Mouse (Mus musculus): Measurements from ENCODE around the gene C1qb. TPM values are rescaled to one million over a fixed set of nuclear protein-coding genes. Genes with fewer than 3 reads are reported as not detected.

Gene C1qb
- polyA plus RNA-seq, 1 experiment from 2014 or later = 71.1 TPM

DNA sequence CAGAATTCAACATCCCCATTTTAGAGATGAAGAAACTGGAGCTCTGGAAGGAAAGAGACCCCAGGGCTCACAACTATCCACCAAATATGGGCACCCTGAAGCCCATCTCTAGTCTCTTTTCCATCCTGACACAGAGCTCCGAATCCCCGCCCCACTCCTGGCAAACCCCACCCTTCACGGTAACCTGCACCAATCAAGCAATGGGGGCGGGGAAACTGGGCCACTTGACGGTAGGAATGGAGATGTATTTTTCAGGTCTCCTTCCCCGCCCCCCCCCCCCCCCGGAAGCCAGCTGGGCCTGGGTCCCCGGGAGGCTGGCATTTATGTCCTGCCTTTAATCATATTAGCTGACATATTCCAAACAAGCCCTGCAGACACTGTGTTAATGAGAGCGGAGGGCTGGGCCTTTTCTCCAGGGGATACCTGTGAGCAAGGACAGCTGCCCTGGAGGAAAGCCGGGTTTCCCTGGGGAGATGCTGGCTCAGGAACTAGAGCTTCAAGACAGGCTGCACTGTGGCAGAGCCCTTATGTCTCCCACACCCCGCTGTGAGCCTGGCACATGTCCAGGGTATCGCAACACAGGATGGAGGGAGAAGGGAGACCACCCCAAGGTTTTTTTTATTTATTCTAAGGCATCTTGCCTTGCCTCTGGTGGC is 18.2 kb downstream of the C1qb start:
- H3K27me3 ChIP-seq (ENCODE audit: control insufficient read depth, insufficient read depth, low read length) = no peaks in the 10 kb centered on the region
- 5% methylated on average over 12 of the region's 12 CpGs for WGBS
- H3K4me1 ChIP-seq (ENCODE audit: control insufficient read depth, insufficient read depth, low read length) = peaks cover 12% of the 10 kb centered on the region
- no peak overlapping the region for H3K27ac ChIP-seq (ENCODE audit: low read length)
- H3K36me3 ChIP-seq (ENCODE audit: control insufficient read depth, insufficient read depth, low read length) = no peaks in the 10 kb centered on the region
- H3K9ac ChIP-seq (replicated peaks; ENCODE audit: low read depth, low read length) = no peak overlapping the region
- H3K4me2 ChIP-seq (replicated peaks; ENCODE audit: low read depth, low read length) = no peak overlapping the region
- no peaks in the 10 kb centered on the region for H3K9me3 ChIP-seq (ENCODE audit: control insufficient read depth, low read depth, low read length)
- peak; percentile 37; the same call in 1 of the 2 replicates for ATAC-seq (ENCODE audit: insufficient number of reproducible peaks, insufficient read depth, low FRiP score, low read depth)
- H3K4me3 ChIP-seq (ENCODE audit: low read depth, low read length) = no peak overlapping the region

DNA sequence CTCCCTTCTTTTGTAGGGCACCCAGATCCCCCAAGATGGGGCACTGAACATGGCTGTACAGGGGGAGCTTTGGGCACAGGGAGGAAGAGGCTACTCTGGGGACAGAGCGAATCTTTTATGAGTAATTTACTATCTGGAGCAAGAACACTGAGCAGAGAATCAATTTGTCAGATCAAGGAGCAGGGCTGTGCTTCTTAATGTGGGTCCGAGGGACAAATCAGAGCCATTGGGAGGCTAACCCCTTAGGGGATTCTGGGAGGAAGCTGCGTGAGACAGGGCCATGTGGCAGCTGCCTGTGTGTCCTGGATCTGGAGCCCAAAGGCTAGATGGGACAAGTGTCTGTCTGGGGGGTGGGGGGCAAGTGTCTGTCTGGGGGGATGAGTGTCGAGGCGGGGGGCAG is 20.5 kb downstream of the C1qb start:
- no peak for ATAC-seq (ENCODE audit: insufficient number of reproducible peaks, insufficient read depth, low FRiP score, low read depth)
- no peak overlapping the region for H3K4me2 ChIP-seq (replicated peaks; ENCODE audit: low read depth, low read length)
- H3K9me3 ChIP-seq (ENCODE audit: control insufficient read depth, low read depth, low read length) = no peaks in the 10 kb centered on the region
- no peaks in the 10 kb centered on the region for H3K36me3 ChIP-seq (ENCODE audit: control insufficient read depth, insufficient read depth, low read length)
- H3K27ac ChIP-seq (ENCODE audit: low read length) = no peak overlapping the region
- peaks cover 22% of the 10 kb centered on the region for H3K4me1 ChIP-seq (ENCODE audit: control insufficient read depth, insufficient read depth, low read length)
- H3K4me3 ChIP-seq (ENCODE audit: low read depth, low read length) = no peak overlapping the region
- 63% methylated on average over 5 of the region's 5 CpGs for WGBS
- no peak overlapping the region for H3K9ac ChIP-seq (replicated peaks; ENCODE audit: low read depth, low read length)
- H3K27me3 ChIP-seq (ENCODE audit: control insufficient read depth, insufficient read depth, low read length) = no peaks in the 10 kb centered on the region

DNA sequence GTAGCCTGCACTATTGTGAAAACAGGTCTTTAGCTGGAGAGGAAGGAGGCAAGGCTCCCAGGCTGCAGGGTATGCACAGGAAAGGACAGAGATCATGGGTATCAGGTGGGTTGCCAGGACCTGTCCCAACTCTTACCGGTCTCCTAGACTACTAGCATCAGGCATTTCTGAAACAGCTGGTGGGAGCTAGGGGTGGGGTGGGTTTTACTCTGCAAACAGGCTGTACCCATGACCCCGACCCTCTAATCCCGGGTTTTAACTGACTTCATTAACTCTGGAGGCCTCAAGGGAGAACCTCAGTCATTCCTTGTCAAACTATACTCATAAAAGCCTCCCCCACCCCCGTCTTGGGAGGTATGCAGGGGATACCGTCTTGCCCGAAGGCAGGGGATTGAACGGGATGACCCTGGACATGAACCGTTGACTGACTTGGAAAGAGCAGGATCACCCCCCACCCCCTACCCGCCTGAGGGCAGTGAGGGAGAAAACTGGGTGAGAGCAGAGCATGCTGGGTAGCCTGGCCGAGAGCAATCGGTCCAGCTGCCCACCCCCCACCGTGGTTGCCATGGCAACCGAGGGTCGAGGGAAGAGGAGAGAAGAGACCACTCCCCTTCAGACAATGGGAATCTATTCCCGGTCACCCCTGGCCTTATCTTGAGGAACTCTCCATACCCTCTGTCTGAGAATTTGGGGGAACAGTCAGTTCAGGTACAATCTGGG is 21.1 kb downstream of the C1qb start:
- Histone ChIP-seq H3K4me3 (ENCODE audit: low read depth, low read length) (no peak overlapping the region), H3K9me3 (ENCODE audit: control insufficient read depth, low read depth, low read length) (no peaks in the 10 kb centered on the region), H3K4me1 (ENCODE audit: control insufficient read depth, insufficient read depth, low read length) (peaks cover 22% of the 10 kb centered on the region), H3K36me3 (ENCODE audit: control insufficient read depth, insufficient read depth, low read length) (no peaks in the 10 kb centered on the region), H3K27me3 (ENCODE audit: control insufficient read depth, insufficient read depth, low read length) (no peaks in the 10 kb centered on the region), H3K4me2 (replicated peaks; ENCODE audit: low read depth, low read length) (no peak overlapping the region), H3K9ac (replicated peaks; ENCODE audit: low read depth, low read length) (no peak overlapping the region), H3K27ac (ENCODE audit: low read length) (no peak overlapping the region)
- ATAC-seq (ENCODE audit: insufficient number of reproducible peaks, insufficient read depth, low FRiP score, low read depth) = no peak
- 9% methylated on average over 15 of the region's 15 CpGs for WGBS

DNA sequence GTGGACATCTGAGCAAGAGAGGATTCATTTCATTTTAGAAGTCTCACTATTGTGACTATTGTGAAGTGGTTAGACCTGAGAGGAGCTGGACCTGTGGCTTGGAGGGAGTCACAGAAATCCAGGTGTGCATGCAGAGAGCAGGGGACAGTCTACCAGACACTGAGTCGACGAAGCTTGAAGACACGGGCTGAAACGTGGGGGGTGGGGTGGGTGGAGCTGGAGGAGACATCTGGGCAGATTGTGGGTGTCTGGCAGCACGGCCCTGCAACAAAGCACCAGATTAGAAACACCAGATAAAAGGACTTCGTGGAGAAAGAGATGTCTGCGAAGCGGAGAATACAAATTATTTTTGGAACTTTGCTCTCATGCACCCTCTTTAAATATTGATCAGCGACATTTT is 22.5 kb downstream of the C1qb start:
- Histone ChIP-seq H3K9me3 (ENCODE audit: control insufficient read depth, low read depth, low read length) (no peaks in the 10 kb centered on the region), H3K4me2 (replicated peaks; ENCODE audit: low read depth, low read length) (no peak overlapping the region), H3K4me3 (ENCODE audit: low read depth, low read length) (no peak overlapping the region), H3K9ac (replicated peaks; ENCODE audit: low read depth, low read length) (no peak overlapping the region), H3K27ac (ENCODE audit: low read length) (no peak overlapping the region), H3K36me3 (ENCODE audit: control insufficient read depth, insufficient read depth, low read length) (no peaks in the 10 kb centered on the region), H3K27me3 (ENCODE audit: control insufficient read depth, insufficient read depth, low read length) (no peaks in the 10 kb centered on the region), H3K4me1 (ENCODE audit: control insufficient read depth, insufficient read depth, low read length) (peaks cover 22% of the 10 kb centered on the region)
- 57% methylated on average over 9 of the region's 9 CpGs for WGBS
- ATAC-seq (ENCODE audit: insufficient number of reproducible peaks, insufficient read depth, low FRiP score, low read depth) = no peak

DNA sequence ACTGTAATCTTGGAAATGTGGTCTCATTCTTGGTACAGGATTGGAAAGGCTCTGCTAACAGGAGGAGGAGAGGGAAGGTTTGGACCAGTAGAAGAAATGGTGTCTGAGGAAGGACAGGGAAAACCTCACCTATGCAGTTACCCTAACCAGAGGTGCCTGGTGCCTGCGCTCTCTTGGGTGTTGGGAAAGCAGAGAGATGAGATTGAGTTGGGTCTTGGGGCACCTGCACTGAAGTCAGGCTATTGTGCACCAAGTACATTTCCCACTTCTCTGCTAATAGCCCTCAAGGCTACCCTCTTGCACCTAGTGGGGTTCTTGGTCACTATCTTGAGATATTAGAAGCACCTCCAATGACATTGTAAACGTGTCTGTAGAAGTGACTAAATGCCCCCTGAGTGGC is 23.6 kb downstream of the C1qb start:
- Histone ChIP-seq H3K36me3 (ENCODE audit: control insufficient read depth, insufficient read depth, low read length) (no peaks in the 10 kb centered on the region), H3K9ac (replicated peaks; ENCODE audit: low read depth, low read length) (no peak overlapping the region), H3K27me3 (ENCODE audit: control insufficient read depth, insufficient read depth, low read length) (no peaks in the 10 kb centered on the region), H3K27ac (ENCODE audit: low read length) (no peak overlapping the region), H3K9me3 (ENCODE audit: control insufficient read depth, low read depth, low read length) (no peaks in the 10 kb centered on the region), H3K4me3 (ENCODE audit: low read depth, low read length) (no peak overlapping the region), H3K4me1 (ENCODE audit: control insufficient read depth, insufficient read depth, low read length) (peaks cover 15% of the 10 kb centered on the region), H3K4me2 (replicated peaks; ENCODE audit: low read depth, low read length) (no peak overlapping the region)
- ATAC-seq (ENCODE audit: insufficient number of reproducible peaks, insufficient read depth, low FRiP score, low read depth) = no peak
- 54% methylated on average over 2 of the region's 2 CpGs for WGBS

DNA sequence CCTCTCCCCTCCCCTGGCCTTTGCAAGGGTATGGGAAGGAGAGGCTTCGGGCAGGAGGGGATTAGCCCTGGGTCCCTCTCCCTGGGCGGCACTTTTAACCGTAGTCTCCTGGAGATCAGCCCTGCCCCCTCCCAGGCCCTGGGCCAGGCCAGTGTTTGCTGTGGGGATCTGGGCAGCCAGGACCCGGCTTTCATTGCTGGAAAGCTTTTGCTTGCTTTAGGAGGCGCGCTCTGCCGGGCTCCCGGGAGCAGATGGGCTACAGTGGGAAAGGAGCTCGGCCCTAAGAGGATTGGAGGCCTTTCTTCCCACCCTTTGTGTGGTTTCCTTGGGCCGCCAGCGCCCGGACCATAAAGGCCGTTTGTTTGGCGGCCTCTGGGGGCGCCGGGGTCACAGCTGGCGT is 24.2 kb downstream of the C1qb start:
- no peak overlapping the region for H3K4me2 ChIP-seq (replicated peaks; ENCODE audit: low read depth, low read length)
- no peak overlapping the region for H3K27ac ChIP-seq (ENCODE audit: low read length)
- WGBS = 6% methylated on average over 17 of the region's 17 CpGs
- H3K9ac ChIP-seq (replicated peaks; ENCODE audit: low read depth, low read length) = no peak overlapping the region
- no peak overlapping the region for H3K4me3 ChIP-seq (ENCODE audit: low read depth, low read length)
- H3K36me3 ChIP-seq (ENCODE audit: control insufficient read depth, insufficient read depth, low read length) = no peaks in the 10 kb centered on the region
- peaks cover 15% of the 10 kb centered on the region for H3K4me1 ChIP-seq (ENCODE audit: control insufficient read depth, insufficient read depth, low read length)
- H3K27me3 ChIP-seq (ENCODE audit: control insufficient read depth, insufficient read depth, low read length) = no peaks in the 10 kb centered on the region
- H3K9me3 ChIP-seq (ENCODE audit: control insufficient read depth, low read depth, low read length) = no peaks in the 10 kb centered on the region
- peak; percentile 53; the same call in 1 of the 2 replicates for ATAC-seq (ENCODE audit: insufficient number of reproducible peaks, insufficient read depth, low FRiP score, low read depth)

DNA sequence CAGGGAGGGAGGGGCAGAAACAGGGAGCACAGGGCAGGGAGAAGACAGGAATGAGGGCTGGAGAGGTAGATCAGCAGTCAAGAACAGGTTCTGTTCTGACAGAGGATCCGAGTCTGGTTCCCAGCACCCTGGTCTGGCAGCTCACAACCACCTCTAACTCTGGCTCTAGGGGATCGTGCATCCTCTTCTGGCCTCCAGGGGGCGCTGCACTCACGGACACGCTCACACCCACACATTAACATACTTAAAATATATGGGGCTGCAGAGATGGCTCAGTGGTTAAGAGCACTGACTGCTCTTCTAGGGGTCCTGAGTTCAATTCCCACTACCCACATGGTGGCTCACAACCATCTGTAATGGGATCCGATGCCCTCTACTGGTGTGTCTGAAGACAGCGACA is 26.0 kb downstream of the C1qb start:
- Histone ChIP-seq H3K9me3 (ENCODE audit: control insufficient read depth, low read depth, low read length) (no peaks in the 10 kb centered on the region), H3K27ac (ENCODE audit: low read length) (no peak overlapping the region), H3K9ac (replicated peaks; ENCODE audit: low read depth, low read length) (no peak overlapping the region), H3K36me3 (ENCODE audit: control insufficient read depth, insufficient read depth, low read length) (no peaks in the 10 kb centered on the region), H3K4me1 (ENCODE audit: control insufficient read depth, insufficient read depth, low read length) (peaks cover 15% of the 10 kb centered on the region), H3K27me3 (ENCODE audit: control insufficient read depth, insufficient read depth, low read length) (no peaks in the 10 kb centered on the region), H3K4me2 (replicated peaks; ENCODE audit: low read depth, low read length) (no peak overlapping the region), H3K4me3 (ENCODE audit: low read depth, low read length) (no peak overlapping the region)
- ATAC-seq (ENCODE audit: insufficient number of reproducible peaks, insufficient read depth, low FRiP score, low read depth) = no peak
- 81% methylated on average over 7 of the region's 7 CpGs for WGBS

DNA sequence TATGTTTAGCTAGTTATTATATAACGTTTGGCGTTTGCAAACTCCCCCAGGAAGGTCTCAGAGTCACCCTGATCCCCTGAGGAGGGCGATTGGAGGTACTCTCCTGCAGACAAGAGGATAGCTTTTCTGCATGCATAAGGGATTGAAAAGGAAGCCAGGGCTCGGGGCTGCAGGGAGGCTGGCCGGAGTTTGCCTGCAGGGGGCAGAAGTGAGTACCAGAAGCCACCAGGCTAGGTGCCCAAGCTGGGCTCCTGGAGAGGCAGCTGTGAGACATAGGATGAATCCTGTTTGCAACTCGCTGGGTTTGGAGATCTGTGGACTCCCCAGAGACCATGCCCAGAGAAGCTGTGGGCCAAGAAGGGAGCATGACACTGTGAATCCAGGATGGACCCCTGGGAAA is 30.9 kb downstream of the C1qb start:
- no peak overlapping the region for H3K4me3 ChIP-seq (ENCODE audit: low read depth, low read length)
- H3K4me1 ChIP-seq (ENCODE audit: control insufficient read depth, insufficient read depth, low read length) = no peaks in the 10 kb centered on the region
- ATAC-seq (ENCODE audit: insufficient number of reproducible peaks, insufficient read depth, low FRiP score, low read depth) = no peak
- H3K27me3 ChIP-seq (ENCODE audit: control insufficient read depth, insufficient read depth, low read length) = no peaks in the 10 kb centered on the region
- no peak overlapping the region for H3K27ac ChIP-seq (ENCODE audit: low read length)
- H3K9ac ChIP-seq (replicated peaks; ENCODE audit: low read depth, low read length) = no peak overlapping the region
- no peaks in the 10 kb centered on the region for H3K36me3 ChIP-seq (ENCODE audit: control insufficient read depth, insufficient read depth, low read length)
- WGBS = 33% methylated on average over 6 of the region's 6 CpGs
- H3K4me2 ChIP-seq (replicated peaks; ENCODE audit: low read depth, low read length) = no peak overlapping the region
- no peaks in the 10 kb centered on the region for H3K9me3 ChIP-seq (ENCODE audit: control insufficient read depth, low read depth, low read length)

All from stomach, embryonic 14.5 days (tissue).